Mouse (Mus musculus) heart, postnatal 0 days (tissue): ENCODE results near the gene Cntn1. TPM values are rescaled to one million over a fixed set of nuclear protein-coding genes. Genes with fewer than 3 reads are reported as not detected.

Experiments
- ATAC-seq: fragments of 200-750 bp; cut with Nextera tagmentation; 2 replicates; pipeline ENCODE4 v1.8.0; 2017; ENCODE audit warnings: low read depth, moderate number of reproducible peaks, moderate library complexity; ENCODE audit not compliant: insufficient read depth
- DNase-seq: peaks from one replicate; pipeline ENCODE4 v3.0.0-alpha.2; 2016; ENCODE audit warnings: low spot score
- H3K27ac ChIP-seq: fragments of 300-500 bp; sonication (generic); 2 replicates; pipeline ENCODE4 v1.5.1; 2014; ENCODE audit warnings: low read depth, mild to moderate bottlenecking
- H3K27me3 ChIP-seq: fragments of 300-500 bp; sonication (generic); 2 replicates; pipeline ENCODE4 v1.6.1; 2014; ENCODE audit warnings: low read length, mixed read lengths; ENCODE audit not compliant: control insufficient read depth, insufficient read depth
- H3K36me3 ChIP-seq: fragments of 300-500 bp; sonication (generic); replicated peaks from 2 replicates; pipeline ENCODE4 v1.6.1; 2014; ENCODE audit warnings: low read length, mixed read lengths; ENCODE audit not compliant: control insufficient read depth, insufficient read depth
- H3K4me1 ChIP-seq: fragments of 300-500 bp; sonication (generic); 2 replicates; pipeline ENCODE4 v1.6.1; 2014; ENCODE audit warnings: antibody characterized with exemption; ENCODE audit not compliant: control insufficient read depth, insufficient read depth
- H3K4me2 ChIP-seq: fragments of 300-500 bp; sonication (generic); 2 replicates; pipeline ENCODE4 v1.6.1; 2014; ENCODE audit warnings: low read depth, mild to moderate bottlenecking, low read length, moderate library complexity
- H3K4me3 ChIP-seq: fragments of 300-500 bp; sonication (generic); 2 replicates; pipeline ENCODE4 v1.5.1; 2014; ENCODE audit warnings: low read depth, low read length
- H3K9ac ChIP-seq: fragments of 300-500 bp; sonication (generic); replicated peaks from 2 replicates; pipeline ENCODE4 v1.6.1; 2014; ENCODE audit warnings: low read depth, low read length, mixed read lengths
- H3K9me3 ChIP-seq: fragments of 300-500 bp; sonication (generic); replicated peaks from 2 replicates; pipeline ENCODE4 v1.6.1; 2016; ENCODE audit warnings: low read length; ENCODE audit not compliant: control insufficient read depth
- CTCF ChIP-seq: IDR thresholded peaks from 2 replicates; pipeline ENCODE4 v1.5.1; 2016; ENCODE audit warnings: antibody characterized with exemption, control low read depth, low read depth
- EP300 ChIP-seq: IDR thresholded peaks from 2 replicates; pipeline ENCODE4 v1.6.1; 2016; ENCODE audit warnings: antibody characterized with exemption, low read depth
- WGBS: fragments of 180-500 bp; shearing (Covaris S2); extraction: QIAGEN DNeasy Blood & Tissue Kit; methylation state at CpG from one replicate; pipeline ENCODE4 v1.1.7; 2014; 5-methylcytosine and 5-hydroxymethylcytosine counted together
- polyA plus RNA-seq: library from polyadenylated mRNA; unstranded; fragments of >200 nt; fragmentation: Nextera tagmentation; extraction: Ambion mirVana; gene quantifications from 2 replicates; pipeline ENCODE4 v1.2.1, GENCODE M21; 2015
- total RNA-seq: library from RNA; depleted of rRNA; stranded (reverse); fragments of >200 nt; gene quantifications from 2 replicates; pipeline ENCODE4 v1.2.3, GENCODE M21; 2014; ENCODE audit warnings: low replicate concordance

Cntn1 gene
- total and polyA plus RNA-seq, 2 experiments from 2014 or later, result 0.04 to 0.08 TPM

GRCm38 (mm10) chr15:92200326-92200985 is 149.5 kb downstream of the Cntn1 start:
- Histone ChIP-seq H3K4me3 (no peak overlapping the region), H3K4me1 (no peaks in the 10 kb centered on the region), H3K4me2 (no peak overlapping the region), H3K27ac (no peak overlapping the region), H3K9me3 (no peaks in the 10 kb centered on the region), H3K9ac (no peak overlapping the region), H3K27me3 (no peaks in the 10 kb centered on the region), H3K36me3 (no peaks in the 10 kb centered on the region)
- ATAC-seq (no peak), DNase-seq (no peak)
- TF ChIP-seq CTCF, result no peak
- no peak for TF ChIP-seq EP300
- 67% methylated on average over 6 of the region's 6 CpGs for WGBS

DNA sequence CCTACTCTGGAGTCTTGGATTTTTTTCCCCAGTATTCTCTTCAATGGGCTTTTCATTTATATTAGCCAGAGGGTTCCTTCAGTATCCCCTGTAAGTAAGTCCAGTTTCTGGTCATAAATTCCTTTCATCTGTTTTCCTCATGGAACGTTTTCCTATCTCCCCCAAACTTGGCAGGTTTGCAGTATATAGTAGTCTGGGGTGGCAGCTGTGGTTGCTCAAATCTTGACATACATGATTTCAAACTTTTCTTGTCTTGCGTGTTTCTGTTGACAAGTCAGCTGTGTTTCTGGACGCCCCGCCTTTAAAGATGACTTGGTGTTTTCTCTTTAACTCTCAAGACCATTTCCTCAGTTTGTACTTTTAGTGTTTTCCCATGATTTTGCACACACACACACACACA is 155.7 kb downstream of the Cntn1 start:
- Histone ChIP-seq H3K4me3 (no peak overlapping the region), H3K9me3 (no peaks in the 10 kb centered on the region), H3K9ac (no peak overlapping the region), H3K27me3 (no peaks in the 10 kb centered on the region), H3K27ac (no peak overlapping the region), H3K4me2 (no peak overlapping the region), H3K36me3 (no peaks in the 10 kb centered on the region), H3K4me1 (no peaks in the 10 kb centered on the region)
- TF ChIP-seq EP300 (no peak), CTCF (no peak)
- no peak for DNase-seq
- no peak for ATAC-seq
- WGBS, result 68% methylated on average over 4 of the region's 4 CpGs

DNA sequence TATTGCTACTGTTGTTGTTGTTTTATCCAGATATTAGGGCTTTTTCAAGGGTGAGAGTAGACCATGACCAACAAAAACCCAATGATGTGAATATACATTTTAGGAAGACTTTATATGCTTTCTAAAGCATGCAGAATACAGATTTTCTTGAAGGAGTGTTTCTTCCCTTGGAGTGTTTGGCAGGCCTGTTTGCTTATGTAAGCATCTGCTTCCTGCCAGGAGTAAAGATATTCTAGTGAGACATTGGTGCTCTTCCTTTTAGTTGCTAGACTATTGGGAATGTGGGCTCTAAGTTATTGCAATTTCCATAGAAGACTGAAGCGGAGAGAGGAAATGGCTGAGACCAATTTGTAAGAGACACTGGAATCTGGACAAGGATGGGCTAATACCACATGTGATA is 158.8 kb downstream of the Cntn1 start:
- no peaks in the 10 kb centered on the region for H3K9me3 ChIP-seq
- no peaks in the 10 kb centered on the region for H3K4me1 ChIP-seq
- H3K9ac ChIP-seq, result no peak overlapping the region
- no peak overlapping the region for H3K4me3 ChIP-seq
- ATAC-seq, result no peak
- no peak for DNase-seq
- no peaks in the 10 kb centered on the region for H3K27me3 ChIP-seq
- H3K27ac ChIP-seq, result no peak overlapping the region
- TF ChIP-seq CTCF, result no peak
- TF ChIP-seq EP300, result no peak
- no peak overlapping the region for H3K4me2 ChIP-seq
- no peaks in the 10 kb centered on the region for H3K36me3 ChIP-seq
- WGBS, result 69% methylated on average over 1 of the region's 1 CpGs

DNA sequence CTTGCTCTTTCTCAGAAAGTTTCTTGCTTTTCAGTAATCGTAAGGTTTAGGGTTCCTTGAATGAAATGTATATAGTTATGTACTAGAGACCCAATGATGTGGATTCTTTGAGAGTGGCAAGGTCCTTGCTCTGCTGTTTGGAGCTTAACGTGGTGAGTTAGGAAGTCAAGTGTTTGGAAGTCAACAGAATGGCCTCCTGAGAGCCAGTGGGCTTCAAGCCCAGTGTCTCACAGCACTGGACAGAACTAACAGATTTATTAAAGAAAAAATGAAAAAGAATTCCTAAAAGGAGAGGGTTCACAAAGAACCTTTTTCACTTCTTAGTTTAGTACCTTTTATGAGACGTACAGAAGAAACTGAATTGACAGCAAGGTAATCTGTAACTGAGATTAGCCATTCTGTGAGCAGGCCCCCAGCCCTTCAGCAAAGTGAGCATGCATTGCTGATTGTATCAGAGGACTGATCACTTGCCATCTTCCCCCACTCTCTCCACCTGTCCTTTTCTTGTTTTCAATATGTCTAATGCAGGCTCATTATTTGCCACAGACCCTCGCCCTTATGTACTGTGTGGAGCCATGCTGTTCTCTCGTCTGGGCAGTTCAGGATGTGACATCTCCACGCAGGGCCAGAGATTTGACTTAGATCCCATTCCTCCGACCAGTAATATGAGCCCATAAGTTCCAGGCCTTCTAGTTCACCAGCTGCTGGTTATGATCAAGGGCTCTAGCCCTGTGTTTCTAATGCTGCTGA is 159.7 kb downstream of the Cntn1 start:
- WGBS, result 73% methylated on average over 7 of the region's 7 CpGs
- TF ChIP-seq CTCF, result no peak
- TF ChIP-seq EP300, result no peak
- Histone ChIP-seq H3K4me3 (no peak overlapping the region), H3K27ac (no peak overlapping the region), H3K4me2 (no peak overlapping the region), H3K9me3 (no peaks in the 10 kb centered on the region), H3K4me1 (no peaks in the 10 kb centered on the region), H3K27me3 (no peaks in the 10 kb centered on the region), H3K36me3 (no peaks in the 10 kb centered on the region), H3K9ac (no peak overlapping the region)
- DNase-seq, result no peak
- ATAC-seq, result no peak

- no peaks in the 10 kb centered on the region for H3K27me3 ChIP-seq
- DNase-seq (no peak), ATAC-seq (no peak)
- no peak overlapping the region for H3K4me3 ChIP-seq
- no peak overlapping the region for H3K27ac ChIP-seq
- WGBS, result 40% methylated on average over 3 of the region's 3 CpGs
- no peaks in the 10 kb centered on the region for H3K36me3 ChIP-seq
- H3K9me3 ChIP-seq, result no peaks in the 10 kb centered on the region
- no peaks in the 10 kb centered on the region for H3K4me1 ChIP-seq
- no peak overlapping the region for H3K9ac ChIP-seq
- H3K4me2 ChIP-seq, result no peak overlapping the region
- no peak for TF ChIP-seq EP300
- no peak for TF ChIP-seq CTCF
Measured at GRCm38 (mm10) chr15:92215841-92216240, 164.9 kb downstream of the Cntn1 start.

GRCm38 (mm10) chr15:92221446-92221845 is 170.5 kb downstream of the Cntn1 start:
- H3K4me1 ChIP-seq, result no peaks in the 10 kb centered on the region
- 56% methylated on average over 2 of the region's 2 CpGs for WGBS
- H3K27ac ChIP-seq, result no peak overlapping the region
- H3K9ac ChIP-seq, result no peak overlapping the region
- no peaks in the 10 kb centered on the region for H3K27me3 ChIP-seq
- ATAC-seq (no peak), DNase-seq (no peak)
- no peaks in the 10 kb centered on the region for H3K36me3 ChIP-seq
- H3K4me3 ChIP-seq, result no peak overlapping the region
- H3K9me3 ChIP-seq, result no peaks in the 10 kb centered on the region
- TF ChIP-seq EP300, result no peak
- no peak for TF ChIP-seq CTCF
- no peak overlapping the region for H3K4me2 ChIP-seq
